Mouse (Mus musculus) heart, adult 8-10 months (tissue): ENCODE data around the gene Rai1. TPM values are rescaled to one million over a fixed set of nuclear protein-coding genes. Genes with fewer than 3 reads are reported as not detected.

Source experiments
- DNase-seq: peaks from one replicate; pipeline ENCODE4 v3.0.0; 2022; ENCODE audit warnings: low spot score
- total RNA-seq, 4 experiments: library from RNA; stranded (reverse); gene quantifications; 2 replicates each; pipeline ENCODE4 v1.2.4; 2022

Rai1 gene
- total RNA-seq, 4 experiments from 2014 or later: 20.4 to 25.3 (median 22.5) TPM

DNA sequence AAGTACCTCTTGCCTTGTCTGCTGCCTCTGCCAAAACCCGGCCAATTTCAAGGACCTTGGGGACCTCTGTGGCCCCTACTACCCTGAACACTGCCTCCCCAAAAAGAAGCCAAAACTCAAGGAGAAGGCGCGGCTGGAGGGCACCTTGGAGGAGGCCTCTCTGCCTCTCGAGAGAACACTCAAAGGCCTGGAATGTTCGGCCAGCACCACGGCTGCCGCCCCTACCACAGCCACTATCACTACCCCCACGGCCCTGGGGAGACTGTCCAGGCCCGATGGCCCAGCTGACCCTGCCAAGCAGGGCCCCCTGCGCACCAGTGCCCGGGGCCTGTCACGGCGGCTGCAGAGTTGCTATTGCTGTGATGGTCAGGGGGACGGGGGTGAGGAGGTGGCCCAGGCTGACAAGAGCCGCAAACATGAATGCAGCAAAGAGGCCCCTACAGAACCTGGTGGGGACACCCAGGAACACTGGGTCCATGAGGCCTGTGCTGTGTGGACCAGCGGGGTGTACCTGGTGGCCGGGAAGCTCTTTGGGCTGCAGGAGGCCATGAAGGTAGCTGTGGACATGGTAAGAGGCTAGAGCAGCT is 85.3 kb downstream of the Rai1 start:
- DNase-seq: no peak

DNA sequence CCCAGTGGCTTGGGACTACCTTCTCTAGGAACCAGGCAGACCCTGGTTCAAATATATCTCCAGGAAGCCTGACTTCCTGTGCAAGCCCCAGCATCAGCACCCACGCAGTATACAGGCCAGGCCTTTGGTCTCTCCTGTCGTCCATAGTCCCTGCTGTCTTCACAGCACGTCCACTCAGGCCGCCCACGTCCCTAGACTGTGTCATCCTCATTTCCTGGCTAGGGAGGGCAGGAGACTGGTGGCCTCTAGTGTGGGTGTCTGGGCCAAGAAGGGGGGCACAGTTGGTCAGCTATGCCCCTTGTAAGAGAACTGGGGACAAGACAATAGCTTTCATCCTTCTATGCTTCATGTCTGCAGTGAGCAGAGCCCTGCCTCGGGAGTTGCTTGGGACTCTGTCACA is 87.7 kb downstream of the Rai1 start:
- DNase-seq: no peak

DNA sequence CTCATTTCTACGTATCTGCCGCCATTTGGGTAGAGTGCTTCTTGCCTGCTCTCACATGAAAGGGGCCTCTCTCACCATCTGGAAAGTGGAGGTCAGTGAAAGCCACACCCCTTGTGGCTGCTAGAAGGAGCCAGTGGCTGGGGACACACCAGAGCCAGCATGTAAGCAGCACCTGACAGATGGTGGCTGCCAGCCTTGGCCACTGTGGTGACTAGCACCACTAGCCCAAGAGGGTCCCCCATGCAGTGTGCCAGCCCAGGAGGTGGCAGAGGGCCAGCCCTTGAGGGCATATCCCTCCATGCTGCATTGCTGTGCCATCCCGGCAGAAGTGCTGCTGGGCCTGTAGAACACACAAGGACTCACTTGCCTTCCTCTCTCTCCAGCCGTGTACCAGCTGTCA is 88.7 kb downstream of the Rai1 start:
- no peak for DNase-seq

DNA sequence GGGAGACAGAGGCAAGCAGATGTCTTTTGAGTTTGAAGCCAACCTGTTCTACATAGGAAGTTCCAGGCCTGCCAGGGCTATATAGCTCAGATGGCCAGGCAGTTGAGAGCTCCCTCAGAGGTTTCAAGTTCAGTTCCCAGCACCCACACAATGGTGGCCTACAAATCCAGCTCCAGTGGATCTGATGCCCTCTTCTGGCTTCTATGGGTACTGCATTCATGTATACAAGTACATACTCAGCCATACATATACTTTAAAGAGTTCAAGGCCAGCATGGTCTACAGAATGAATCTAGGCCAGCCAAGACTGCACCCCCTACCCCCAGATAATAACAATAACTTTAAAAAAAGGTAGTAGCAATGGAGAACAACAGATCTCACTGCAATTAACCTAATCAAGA is 90.3 kb downstream of the Rai1 start:
- no peak for DNase-seq

DNA sequence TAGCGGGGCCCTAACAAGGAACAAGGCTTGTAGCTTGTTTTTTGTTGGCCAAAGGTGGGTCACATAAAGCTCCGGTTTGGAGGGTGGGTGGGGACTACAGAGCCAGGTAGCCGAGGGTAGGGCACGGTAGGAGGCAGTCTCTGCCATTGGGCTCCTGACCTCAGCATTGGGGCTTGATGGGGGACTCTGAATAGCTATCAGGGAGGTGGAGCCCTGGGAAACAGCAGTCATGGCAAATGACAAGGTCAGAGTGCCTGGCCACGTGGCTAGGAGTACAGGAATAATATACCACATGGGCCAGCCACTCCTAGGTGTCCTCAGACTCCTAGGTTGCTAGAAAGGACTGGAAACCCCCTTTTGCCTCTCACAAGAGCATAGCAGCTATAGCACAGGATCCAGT is 91.5 kb downstream of the Rai1 start:
- no peak for DNase-seq

DNA sequence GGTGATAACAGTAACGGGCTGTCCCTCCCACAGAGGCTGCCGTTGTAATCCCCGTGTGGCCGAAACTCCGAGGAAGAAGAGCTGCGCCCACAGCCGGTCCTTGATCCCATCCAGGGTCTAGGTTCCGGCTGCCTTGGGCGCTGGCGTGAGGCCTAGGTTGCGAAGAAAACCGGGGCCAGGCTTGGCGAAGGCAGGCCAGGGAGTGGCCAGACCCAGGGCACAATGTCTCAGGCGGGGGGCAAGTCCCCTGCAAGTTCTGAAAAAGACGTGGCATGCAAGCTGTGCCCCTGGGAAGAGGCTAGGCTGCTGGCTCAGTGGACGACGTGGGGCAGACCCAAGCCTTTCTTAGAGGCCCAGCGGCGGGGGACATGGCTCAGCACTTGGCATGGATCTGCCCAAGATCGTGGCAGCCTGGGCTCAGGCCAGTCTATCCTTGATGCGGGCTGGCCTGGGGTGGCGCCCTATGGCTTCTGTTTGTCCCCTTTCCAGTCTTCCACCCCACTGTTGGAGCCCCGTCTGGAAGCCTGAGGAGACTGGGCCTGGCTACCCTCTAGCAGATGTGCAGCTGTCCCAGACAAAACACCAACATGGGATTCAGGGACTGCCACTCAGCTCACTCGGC is 93.3 kb downstream of the Rai1 start:
- no peak for DNase-seq

DNA sequence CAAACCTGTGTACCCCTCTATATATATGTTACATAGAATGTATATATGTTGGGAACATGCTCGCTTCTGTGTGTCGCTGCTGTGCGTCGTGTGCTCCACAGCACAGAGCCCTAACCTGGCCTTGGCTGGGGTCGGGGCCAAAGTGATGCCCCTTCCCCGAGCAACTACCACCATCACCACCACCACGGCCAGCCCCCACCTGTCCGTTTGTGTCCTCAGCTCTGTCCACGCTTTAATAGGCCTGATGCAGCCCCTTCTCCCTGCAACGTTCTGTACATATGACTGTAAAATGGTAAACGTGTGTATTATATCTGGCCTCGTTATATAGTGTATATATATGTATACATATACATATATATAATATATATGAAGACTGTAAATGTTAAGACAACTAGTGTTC is 93.8 kb downstream of the Rai1 start:
- DNase-seq: no peak

DNA sequence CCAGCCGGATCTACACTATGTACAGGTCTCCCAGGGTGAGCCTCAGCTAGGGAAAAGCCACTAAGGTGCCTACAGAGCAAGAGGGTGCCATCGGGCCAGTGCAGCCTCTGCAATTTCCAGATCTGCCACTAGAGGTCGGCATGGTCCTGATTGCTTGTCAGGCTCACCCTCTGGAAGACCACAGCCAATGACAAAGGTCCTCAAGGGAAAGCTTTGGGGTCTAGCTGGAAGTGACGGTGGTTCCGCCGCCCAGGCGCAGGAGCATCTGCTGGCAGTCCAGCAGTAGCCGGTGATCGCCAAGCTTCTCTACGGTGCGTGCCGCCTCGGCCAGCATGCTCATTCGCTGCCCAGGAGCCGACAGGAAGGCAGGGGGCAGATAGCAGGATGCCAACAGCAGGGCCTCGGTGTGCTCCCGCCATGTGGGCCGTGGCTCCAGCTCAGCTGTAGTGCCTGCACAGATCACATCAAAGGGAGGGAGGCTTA is 94.9 kb downstream of the Rai1 start:
- DNase-seq: peak; percentile 91

DNA sequence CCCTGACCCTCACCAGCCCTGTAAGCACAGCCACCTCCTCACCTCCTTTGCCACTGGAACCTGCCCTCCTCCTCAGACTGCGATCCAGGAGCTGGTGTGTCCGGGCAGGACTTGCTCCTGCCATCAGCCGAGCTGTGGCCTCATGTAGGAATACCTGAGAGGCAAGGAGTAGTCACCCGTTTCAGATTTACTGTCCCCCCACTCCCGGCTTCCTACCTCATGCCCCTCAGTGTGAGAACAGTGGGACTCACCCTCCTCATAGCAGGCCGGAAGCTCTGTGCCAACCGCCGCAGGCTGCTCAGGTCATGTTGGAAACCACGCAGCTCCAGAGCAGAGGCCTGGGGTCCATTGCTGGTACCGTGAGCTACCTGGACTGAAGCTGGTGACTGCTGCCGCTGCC is 95.6 kb downstream of the Rai1 start:
- no peak for DNase-seq

DNA sequence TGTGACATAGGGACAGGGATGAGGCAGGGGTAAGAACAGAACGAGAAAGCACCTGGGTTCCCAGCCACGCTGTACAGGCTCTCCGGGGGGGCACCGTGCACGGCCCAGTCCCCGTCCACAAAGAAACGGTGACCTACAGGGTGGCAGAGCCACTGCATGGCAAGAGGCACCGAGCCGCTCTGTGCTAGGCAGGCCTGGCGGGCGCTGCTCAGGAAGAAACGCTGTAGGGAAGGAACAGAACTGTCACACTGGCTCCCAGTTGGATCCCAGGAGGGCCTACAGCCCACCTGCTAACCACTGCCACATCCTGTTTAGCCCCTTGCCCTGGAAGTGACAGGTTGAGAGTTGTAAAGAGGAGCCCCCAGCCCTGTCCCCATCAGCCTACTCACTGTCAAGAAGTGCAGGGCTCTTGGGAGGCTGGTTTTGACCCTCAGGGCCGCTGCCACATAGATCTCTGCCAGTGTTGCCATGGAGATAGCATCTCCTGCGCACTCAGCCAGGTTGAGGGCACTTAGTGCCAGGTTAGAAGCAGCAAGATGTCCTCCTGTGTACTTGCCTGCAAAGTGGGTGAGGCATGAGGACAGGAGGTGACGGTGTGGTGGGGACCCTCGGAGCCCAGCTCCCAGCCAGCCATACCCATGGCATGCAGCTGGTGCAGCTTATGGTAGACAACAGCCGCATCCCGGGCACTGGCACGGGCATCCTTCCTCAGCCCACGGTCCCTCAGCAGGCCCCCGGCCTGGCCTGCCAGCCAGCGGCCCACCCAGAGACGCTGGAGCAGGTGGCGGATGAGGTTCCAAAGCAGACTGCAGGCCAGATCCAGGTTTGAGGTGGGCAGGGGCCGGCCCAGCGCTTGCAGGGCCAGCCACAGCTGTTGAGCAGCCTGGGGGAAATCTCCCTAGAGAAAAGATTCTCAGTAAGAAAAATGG is 98.2 kb downstream of the Rai1 start:
- no peak for DNase-seq

DNA sequence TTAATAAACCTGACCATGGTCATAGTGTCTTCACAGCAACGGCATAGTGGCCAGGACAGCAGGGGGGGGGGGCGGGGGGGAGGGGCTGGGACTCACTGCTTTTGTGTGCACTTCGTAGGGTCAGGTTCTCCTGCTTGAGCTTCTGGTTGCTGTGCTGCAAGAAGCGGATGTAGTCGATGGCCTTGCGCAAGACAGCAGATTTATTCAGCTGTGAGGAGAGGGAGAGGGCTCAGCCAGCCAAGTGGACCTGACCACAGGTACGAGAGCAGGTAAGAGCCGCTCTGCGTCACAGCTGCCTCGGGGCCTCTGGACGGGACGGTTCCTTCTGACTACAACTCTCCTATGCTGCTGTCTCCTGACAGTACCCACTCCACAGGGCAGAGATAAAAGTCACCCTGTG is 100.2 kb downstream of the Rai1 start:
- no peak for DNase-seq

DNA sequence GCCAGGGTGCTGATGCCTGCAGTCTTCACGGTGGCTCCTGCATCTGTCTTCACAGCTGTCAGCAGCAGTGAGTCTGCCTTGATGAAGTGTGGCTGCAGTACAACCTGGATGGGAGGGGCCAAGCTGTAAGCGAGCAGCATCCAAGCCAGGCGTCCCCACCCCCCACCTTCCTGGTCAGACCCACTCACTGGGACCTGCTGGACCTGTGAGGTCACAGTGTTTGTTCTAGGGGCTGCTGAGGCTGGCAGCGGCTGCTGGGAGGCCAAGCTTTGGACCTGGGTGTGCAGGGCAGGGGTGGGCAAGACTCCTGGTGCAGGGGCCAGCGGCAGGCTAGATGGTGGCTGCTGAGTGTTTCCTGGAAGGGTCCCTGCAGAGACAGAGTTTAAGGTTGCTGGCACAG is 101.4 kb downstream of the Rai1 start:
- DNase-seq: no peak

DNA sequence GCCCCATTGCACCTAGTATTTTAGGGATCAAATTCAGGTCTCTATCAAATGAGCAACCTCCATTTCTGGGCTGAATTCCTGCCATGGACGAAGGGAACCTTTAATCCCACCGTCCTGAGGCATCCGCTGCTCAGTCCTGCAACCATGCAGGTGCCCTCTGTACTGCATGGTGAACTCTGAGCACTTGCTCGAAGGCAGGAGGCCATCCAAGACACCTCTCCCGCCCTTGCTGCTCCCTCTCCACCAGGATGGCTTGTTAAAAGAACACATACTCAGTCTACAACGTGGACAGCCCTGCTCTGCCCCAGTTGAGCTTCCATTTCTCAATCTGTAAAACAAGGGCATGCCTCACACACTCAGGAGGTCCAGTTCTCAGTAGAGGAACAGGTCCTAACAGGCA is 103.4 kb downstream of the Rai1 start:
- DNase-seq: no peak

DNA sequence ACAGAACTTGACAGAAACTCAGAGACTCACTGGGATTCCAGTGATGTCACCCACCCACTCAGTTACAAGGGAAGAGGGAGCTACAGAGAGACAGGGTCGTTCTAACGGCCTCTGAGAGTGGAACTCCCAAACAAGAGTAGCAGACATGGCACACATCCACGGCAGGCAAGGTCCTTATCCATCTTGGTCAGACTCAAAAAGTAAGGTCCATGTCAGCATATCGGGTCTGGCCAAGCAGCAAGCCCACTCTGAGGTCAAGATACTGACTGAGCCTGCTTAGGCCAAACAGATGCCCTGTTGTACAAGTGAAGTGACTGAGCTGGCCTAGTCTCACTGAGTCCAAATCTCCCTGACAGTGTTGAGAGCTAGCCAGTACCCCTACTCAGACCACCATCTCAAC is 103.9 kb downstream of the Rai1 start:
- no peak for DNase-seq

DNA sequence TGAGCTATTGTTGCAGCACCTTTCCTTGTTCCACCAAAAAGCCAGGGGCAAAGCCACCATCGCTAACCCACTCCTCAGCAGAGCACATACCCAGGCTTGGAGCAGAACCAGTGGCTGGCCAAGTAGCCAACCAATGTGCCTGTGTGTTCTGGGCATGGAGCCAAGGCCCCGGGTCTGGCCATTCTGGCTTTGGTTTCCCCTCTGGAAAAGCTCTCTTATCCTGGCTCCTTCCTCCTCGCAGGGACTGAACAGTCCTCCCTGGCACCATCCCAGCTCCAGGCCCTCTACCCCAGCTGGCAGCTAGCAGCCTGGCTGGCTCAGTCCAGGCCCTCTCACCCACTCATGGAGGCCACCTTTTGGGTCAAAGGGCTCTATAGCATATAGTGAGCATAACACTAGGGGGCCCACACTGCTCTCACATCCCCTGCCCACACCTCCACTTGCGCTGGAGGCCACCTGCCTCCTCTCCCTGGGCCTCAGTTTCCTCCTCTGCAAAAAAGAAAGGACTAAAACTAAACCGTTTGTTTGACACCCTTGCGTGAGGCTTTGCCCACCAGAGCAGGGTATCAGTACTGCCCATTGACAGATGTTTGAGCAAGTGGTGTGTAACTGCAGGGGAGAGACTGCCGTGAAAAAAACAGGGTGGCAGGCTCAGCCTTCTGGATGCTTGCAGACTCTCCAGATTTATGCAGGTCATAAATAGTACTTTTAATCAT is 104.6 kb downstream of the Rai1 start:
- peak; percentile 69 for DNase-seq

DNA sequence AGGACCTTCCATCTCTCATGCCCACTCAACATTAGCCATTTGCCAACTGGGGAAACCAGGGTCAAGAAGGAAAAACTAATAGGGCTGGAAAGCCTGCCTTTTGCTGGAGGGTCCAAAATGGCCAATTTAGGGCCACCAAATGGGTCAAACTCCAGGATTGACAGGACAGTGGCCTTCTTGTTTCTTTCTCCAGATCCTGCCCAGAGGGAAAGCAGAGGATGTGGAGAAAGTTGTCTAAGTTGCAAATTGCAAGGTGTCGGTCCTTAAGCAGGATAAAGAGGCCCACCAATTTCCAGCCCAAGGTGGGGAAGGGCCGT is 105.1 kb downstream of the Rai1 start:
- DNase-seq: no peak

DNA sequence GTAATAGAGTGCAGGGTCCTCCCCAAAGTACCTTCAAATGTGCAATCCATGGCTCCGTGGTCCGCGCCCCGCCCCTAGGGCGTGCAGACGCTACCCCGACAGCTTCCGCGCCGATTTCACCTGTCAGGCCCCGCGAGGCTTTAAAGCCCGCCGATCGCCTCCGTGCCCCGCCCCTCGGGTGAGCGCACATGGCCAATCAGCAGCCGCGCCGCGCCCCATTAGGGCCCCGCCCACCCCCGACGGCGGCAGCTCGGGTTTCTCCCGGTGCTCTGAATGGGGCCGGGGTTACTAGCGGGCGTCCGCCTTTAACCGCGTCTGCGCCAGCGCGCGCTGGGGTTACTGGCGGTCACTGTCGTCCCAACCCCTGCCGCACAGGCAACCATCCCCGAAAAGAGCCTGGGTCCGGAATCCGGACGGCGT is 105.5 kb downstream of the Rai1 start:
- peak; percentile 88 for DNase-seq

DNA sequence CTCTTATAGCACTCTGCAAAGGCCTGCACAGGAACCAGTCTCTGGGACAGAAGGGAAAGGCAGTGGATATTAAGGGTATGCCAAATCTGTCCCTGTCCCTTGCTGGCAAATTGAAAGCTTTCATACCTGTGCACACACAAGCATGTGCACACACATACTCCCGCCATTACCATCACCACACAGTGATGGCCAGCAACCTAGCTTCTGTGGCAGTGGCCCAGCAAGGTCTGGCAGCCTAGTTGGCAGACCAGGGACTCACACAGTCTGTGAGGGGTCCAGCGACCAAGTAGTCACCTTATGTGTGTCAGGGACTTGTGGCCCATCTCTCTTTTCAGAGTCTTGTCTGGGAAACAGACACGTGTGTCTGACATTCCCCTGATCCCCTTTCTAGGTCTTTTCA is 106.3 kb downstream of the Rai1 start:
- DNase-seq: no peak

DNA sequence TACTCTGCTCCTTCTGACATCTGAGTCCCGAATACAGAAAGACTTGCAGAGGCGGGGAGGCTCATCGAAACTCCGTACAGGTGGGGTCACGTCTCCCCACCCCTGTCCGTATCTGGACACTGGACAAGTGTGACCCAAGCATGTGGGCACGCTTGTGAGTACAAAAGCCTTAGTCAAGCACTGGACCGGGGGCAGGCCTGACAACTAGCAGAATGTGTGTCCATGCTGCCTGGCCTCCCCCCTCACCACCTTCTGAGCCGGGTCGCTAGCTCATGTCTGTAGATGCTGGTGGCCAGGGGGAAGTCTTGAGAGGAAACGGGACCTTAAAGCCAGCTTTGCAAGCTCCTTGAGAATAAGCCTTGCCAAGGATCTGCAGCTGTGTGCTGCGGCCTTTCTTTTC is 106.9 kb downstream of the Rai1 start:
- no peak for DNase-seq

DNA sequence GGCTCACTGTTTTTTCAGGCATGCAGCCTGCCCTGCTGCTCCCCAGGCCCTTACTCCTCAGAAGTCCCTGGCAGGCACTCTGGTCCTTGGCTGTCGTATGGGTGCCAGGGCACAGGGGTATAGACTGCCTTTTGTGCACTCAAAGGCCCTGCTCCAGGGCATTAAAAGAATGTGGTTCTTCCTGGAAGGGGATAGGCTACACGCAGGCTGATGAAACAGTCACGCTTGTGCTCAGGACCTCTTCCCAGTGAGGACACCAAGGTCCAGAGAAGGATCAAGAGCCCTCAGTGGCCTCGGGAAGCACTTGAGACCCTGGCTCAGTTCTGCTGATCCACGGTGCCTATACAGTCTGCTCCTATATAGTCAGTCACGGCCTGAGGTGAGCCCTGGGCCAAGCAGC is 108.5 kb downstream of the Rai1 start:
- DNase-seq: no peak

DNA sequence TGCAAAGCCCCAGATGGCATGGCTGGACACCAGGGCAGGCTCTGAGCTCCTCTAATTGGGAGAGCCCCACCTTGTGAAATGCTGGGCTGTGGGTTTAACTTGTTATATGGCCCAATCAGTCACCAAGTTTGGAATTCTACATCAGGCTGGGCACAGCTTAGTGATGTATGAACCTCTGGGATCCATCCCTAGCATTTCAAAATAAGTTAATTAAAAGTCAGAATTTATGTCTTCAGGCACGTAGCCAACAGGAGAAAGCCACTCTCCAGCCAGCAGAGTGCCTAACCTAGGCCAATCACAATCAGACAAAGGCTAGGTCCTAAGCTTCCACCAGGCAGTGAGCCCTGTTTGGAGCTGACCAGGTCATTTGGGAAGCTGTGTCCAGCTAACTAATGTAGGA is 111.9 kb downstream of the Rai1 start:
- DNase-seq: no peak

DNA sequence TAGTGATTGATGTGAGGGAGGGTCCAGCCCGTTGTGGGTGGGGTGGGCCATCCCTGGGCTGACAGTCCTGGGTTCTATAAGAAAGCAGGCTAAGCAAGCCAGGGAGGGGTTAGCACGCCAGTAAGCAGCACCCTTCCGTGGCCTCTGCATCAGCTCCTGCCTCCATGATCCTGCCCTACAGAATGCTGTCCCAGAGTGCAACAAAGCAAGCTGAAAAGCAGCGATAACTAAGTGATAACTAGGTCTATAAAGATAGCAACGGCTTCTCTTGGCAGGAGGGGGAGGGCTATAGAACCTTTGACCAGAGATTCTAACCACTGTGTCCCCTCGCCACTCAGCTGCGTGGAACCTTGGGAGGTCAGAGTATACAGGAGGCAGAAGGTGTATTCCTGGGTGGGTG is 112.7 kb downstream of the Rai1 start:
- no peak for DNase-seq
